Mouse (Mus musculus) heart, embryonic 16.5 days (tissue): ENCODE results near the gene Strip1. TPM values are rescaled to one million over a fixed set of nuclear protein-coding genes. Genes with fewer than 3 reads are reported as not detected.

Source experiments
- ATAC-seq: fragments of 200-750 bp; cut with Nextera tagmentation; replicated peaks from 2 replicates; pipeline ENCODE4 v1.8.0; 2017; ENCODE audit warnings: moderate number of reproducible peaks; ENCODE audit not compliant: insufficient read depth, low FRiP score; ENCODE audit errors: extremely low read depth
- H3K27ac ChIP-seq: fragments of 300-500 bp; sonication (generic); 2 replicates; pipeline ENCODE4 v1.5.1; 2014; ENCODE audit warnings: mild to moderate bottlenecking, low read length, control low read depth, moderate library complexity
- H3K27me3 ChIP-seq: fragments of 300-500 bp; sonication (generic); 2 replicates; pipeline ENCODE4 v1.6.1; 2014; ENCODE audit warnings: low read length, mixed read lengths; ENCODE audit not compliant: control insufficient read depth, insufficient read depth
- H3K36me3 ChIP-seq: fragments of 300-500 bp; sonication (generic); 2 replicates; pipeline ENCODE4 v1.6.1; 2014; ENCODE audit not compliant: control insufficient read depth, insufficient read depth
- H3K4me1 ChIP-seq: fragments of 300-500 bp; sonication (generic); 2 replicates; pipeline ENCODE4 v1.6.1; 2014; ENCODE audit warnings: low read length, mixed read lengths; ENCODE audit not compliant: control insufficient read depth, insufficient read depth
- H3K4me2 ChIP-seq: fragments of 300-500 bp; sonication (generic); 2 replicates; pipeline ENCODE4 v1.6.1; 2014; ENCODE audit warnings: low read depth, mild to moderate bottlenecking, control low read depth, low read length
- H3K4me3 ChIP-seq: fragments of 300-500 bp; sonication (generic); 2 replicates; pipeline ENCODE4 v1.5.1; 2014; ENCODE audit warnings: mild to moderate bottlenecking, control low read depth, low read length
- H3K9ac ChIP-seq: fragments of 300-500 bp; sonication (generic); 2 replicates; pipeline ENCODE4 v1.6.1; 2014; ENCODE audit warnings: low read length, control low read depth
- H3K9me3 ChIP-seq: fragments of 300-500 bp; sonication (generic); replicated peaks from 2 replicates; pipeline ENCODE4 v1.6.1; 2016; ENCODE audit warnings: low read length; ENCODE audit not compliant: control insufficient read depth
- WGBS: fragments of 180-500 bp; shearing (Covaris S2); extraction: QIAGEN DNeasy Blood & Tissue Kit; methylation state at CpG from one replicate; pipeline ENCODE4 v1.1.7; 2014; 5-methylcytosine and 5-hydroxymethylcytosine counted together
- polyA plus RNA-seq: library from polyadenylated mRNA; unstranded; fragments of >200 nt; fragmentation: Nextera tagmentation; extraction: Ambion mirVana; gene quantifications from 2 replicates; pipeline ENCODE4 v1.2.1, GENCODE M21; 2015

Strip1 gene
- polyA plus RNA-seq, 1 experiment from 2014 or later: 32.2 TPM

DNA sequence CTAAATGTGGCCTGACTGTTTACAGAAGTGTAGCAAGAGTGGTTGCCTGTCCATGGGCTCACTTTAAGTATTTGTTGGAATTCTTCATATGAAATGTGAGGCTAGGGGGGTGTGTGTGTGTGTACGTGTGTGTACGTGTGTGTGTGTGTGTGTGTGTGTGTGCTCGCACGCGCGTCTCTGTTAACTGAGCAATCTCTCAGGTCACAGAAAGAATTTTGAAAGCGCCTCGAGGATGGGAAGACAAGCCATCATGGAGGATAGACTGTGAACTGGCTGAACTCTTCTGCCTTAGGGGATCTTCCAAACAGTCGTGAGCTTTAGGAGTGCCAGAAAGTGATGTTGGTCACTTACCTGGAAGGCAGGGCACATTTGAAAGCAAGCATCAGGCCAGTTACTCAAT, 2.4 kb upstream of the Strip1 start:
- peaks cover 8% of the 10 kb centered on the region for H3K4me1 ChIP-seq
- H3K27ac ChIP-seq: no peak overlapping the region
- H3K36me3 ChIP-seq: 0 out of 2 replicates have a peak, but pooled peaks cover 4% of the 10 kb centered on the region
- H3K4me2 ChIP-seq: no peak overlapping the region
- H3K9me3 ChIP-seq: no peaks in the 10 kb centered on the region
- ATAC-seq: no peak
- H3K9ac ChIP-seq: no peak overlapping the region
- no peaks in the 10 kb centered on the region for H3K27me3 ChIP-seq
- 87% methylated on average over 9 of the region's 9 CpGs for WGBS
- H3K4me3 ChIP-seq: no peak overlapping the region

DNA sequence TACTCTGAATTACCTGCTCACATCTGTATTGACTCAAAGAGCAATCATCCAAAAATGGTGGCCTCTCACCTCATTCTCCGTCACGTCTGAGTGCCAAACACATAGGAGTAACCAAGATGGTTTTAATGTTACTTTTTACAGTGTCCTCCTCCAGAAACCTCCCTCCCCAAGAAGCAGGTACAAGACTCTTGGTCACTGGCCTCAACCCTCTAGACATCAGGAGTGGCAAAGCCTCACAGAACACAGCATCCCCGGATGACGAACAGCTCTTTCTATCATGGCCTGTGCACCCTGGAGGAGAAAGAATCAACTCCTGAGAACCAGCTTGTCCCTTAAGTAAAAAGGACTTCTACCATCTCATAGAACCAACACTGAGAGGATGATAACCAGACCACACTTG, 1.3 kb upstream of the Strip1 start:
- no peaks in the 10 kb centered on the region for H3K27me3 ChIP-seq
- no peak overlapping the region for H3K27ac ChIP-seq
- ATAC-seq: no peak
- 0 out of 2 replicates have a peak, but pooled peaks cover 4% of the 10 kb centered on the region for H3K36me3 ChIP-seq
- H3K9me3 ChIP-seq: no peaks in the 10 kb centered on the region
- H3K4me1 ChIP-seq: peaks cover 8% of the 10 kb centered on the region
- no peak overlapping the region for H3K4me2 ChIP-seq
- no peak overlapping the region for H3K9ac ChIP-seq
- WGBS: 92% methylated on average over 4 of the region's 4 CpGs
- no peak overlapping the region for H3K4me3 ChIP-seq

DNA sequence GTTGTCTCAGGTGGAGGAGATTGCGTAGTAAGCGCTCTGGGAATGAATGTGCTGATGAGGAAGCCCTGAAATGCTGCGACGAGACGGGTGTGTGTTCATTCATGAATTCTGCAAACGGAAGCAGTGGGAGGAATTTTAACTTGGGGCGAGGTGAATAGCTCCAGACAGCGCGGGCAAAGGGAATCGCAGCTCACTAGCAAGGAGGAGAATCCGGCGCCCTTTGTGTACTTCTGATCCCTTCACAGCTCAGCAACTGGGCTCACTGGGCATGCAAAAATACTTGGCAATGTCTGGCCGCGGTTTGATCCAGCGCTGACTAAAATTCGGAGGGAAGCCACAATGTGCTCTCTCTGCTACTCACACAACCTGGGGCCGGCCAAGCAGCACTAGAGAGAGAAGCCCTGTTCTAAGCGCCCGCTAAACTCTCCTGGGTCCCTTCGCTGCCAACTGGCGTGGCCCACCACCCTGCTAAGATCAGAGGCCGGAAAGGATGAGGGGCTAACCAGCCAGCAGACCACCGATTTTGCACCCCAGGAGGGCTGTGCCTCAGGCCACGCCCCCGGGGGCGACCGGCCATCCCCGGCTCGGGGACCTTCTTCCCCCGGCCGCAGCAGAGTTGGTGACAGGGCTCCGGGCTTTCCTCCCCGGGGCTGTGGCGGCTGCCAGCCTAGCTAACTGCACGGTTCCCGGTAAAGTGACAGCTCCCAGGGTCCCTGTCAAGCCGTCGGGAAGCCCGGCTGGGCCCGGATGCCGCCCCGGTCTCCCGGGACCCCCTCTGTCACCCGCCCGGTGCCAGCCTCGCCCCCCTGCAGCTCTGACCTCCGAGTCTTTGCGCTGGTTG, 592 bp downstream of the Strip1 start, which contains the start of gene Gm10961:
Gene Gm10961 (plus strand): TSS at position 641 of the 841 bp plus-strand sequence.
- Histone ChIP-seq H3K9me3 (no peaks in the 10 kb centered on the region), H3K9ac (peak within 1 kb of the TSS; percentile 98), H3K4me1 (peaks cover 8% of the 10 kb centered on the region), H3K36me3 (peaks cover 18% of the 10 kb centered on the region), H3K4me3 (peak within 1 kb of the TSS; percentile 93), H3K27me3 (no peaks in the 10 kb centered on the region), H3K4me2 (peak within 1 kb of the TSS; percentile 64), H3K27ac (peak within 1 kb of the TSS; percentile 96)
- WGBS: 1% methylated on average over 48 of the region's 48 CpGs
- ATAC-seq: peak; percentile 66

DNA sequence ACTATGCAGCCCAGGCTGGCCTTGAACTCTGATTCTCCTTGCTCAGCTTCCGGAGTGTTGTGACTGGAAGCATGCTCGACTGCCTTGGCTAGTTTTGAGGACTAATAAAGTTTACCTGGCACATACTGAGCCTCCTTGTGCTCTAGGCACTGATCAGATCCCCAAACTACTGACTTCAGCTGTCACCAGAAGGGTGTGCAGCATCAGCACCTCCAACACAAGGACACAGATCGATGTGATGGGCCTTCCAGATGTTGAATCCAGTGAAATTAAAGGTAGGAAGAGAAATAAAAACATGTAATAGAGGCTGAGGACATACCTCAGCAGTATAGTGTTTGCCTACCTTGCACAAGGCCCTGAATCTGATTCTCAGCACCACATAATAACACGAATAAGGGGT, 2.1 kb downstream of the Strip1 start:
- H3K27ac ChIP-seq: no peak overlapping the region

DNA sequence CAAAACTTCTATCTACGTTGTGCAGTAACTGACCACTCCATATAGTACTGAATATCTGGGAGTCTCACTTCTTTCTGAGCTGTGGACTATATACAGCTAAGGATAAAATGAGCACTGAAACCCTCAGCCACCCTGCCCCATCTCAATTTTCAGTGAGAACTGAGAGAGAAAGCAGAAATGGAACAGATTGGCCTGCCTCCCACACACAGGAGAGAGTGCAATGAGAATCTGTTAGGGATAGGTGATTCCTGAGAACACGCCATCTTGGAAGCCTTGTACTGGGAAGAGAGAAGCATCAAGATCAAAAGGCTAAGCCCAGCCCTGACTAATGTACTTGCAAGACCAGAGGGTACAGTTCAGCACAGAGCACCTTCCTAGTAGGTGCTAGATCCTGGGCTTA, 2.9 kb downstream of the Strip1 start:
- H3K27me3 ChIP-seq: no peaks in the 10 kb centered on the region
- H3K9me3 ChIP-seq: no peaks in the 10 kb centered on the region
- H3K9ac ChIP-seq: no peak overlapping the region
- H3K27ac ChIP-seq: no peak overlapping the region
- ATAC-seq: no peak
- peaks cover 8% of the 10 kb centered on the region for H3K4me1 ChIP-seq
- peaks cover 40% of the 10 kb centered on the region for H3K36me3 ChIP-seq
- 96% methylated on average over 2 of the region's 2 CpGs for WGBS
- H3K4me2 ChIP-seq: no peak overlapping the region
- H3K4me3 ChIP-seq: no peak overlapping the region

More for the DNA sequence above, 2.1 kb downstream of the Strip1 start:
- no peak overlapping the region for H3K9ac ChIP-seq
- H3K4me2 ChIP-seq: no peak overlapping the region
- peaks cover 8% of the 10 kb centered on the region for H3K4me1 ChIP-seq
- peaks cover 33% of the 10 kb centered on the region for H3K36me3 ChIP-seq
- no peaks in the 10 kb centered on the region for H3K9me3 ChIP-seq
- WGBS: 94% methylated on average over 4 of the region's 4 CpGs
- no peak overlapping the region for H3K4me3 ChIP-seq
- no peaks in the 10 kb centered on the region for H3K27me3 ChIP-seq
- no peak for ATAC-seq

DNA sequence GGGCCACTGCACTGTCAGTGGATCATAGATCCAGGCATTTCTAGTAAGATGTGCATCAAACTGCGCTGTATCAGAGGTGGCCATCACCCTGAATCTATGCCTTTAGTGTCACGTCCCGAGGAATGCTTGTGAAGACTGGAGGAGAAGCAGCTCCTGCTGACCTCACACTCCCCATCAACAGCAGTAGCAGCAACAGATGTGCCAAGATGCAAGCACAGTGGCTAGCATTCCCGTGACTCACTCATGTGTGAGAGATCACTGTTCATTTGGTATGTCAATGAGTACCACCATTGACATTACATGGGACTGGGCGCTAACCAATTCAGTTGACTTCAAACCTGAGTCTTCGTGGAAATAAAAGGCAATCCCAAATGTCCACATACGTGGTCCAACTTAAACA, 3.9 kb downstream of the Strip1 start:
- no peak overlapping the region for H3K4me2 ChIP-seq
- WGBS: 87% methylated on average over 7 of the region's 7 CpGs
- ATAC-seq: no peak
- no peak overlapping the region for H3K4me3 ChIP-seq
- no peak overlapping the region for H3K9ac ChIP-seq
- H3K27me3 ChIP-seq: no peaks in the 10 kb centered on the region
- H3K27ac ChIP-seq: no peak overlapping the region
- H3K9me3 ChIP-seq: no peaks in the 10 kb centered on the region
- H3K36me3 ChIP-seq: peaks cover 49% of the 10 kb centered on the region
- peaks cover 8% of the 10 kb centered on the region for H3K4me1 ChIP-seq

DNA sequence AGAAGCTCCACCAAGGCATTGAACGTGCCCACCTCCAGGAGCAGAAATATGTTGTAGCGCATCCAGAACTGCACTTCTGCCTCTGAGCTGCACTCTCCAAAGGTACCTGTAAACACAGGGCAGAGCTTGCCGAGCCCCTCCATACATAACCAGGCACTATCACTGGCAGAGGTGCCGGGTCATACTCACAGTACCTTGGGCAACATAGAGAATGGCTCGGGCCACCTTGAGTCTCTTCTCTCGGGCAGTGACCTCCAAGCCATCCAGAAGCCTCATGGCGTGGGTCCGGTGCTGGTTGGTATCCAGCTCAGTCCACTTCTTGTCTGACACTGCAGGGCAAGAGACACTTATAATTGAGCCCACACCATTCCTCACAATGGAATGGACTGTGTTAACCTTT, 4.7 kb downstream of the Strip1 start:
- peaks cover 8% of the 10 kb centered on the region for H3K4me1 ChIP-seq
- no peak for ATAC-seq
- H3K4me3 ChIP-seq: no peak overlapping the region
- no peak overlapping the region for H3K4me2 ChIP-seq
- H3K9ac ChIP-seq: no peak overlapping the region
- H3K36me3 ChIP-seq: peaks cover 55% of the 10 kb centered on the region
- no peaks in the 10 kb centered on the region for H3K27me3 ChIP-seq
- no peaks in the 10 kb centered on the region for H3K9me3 ChIP-seq
- WGBS: 94% methylated on average over 8 of the region's 8 CpGs
- no peak overlapping the region for H3K27ac ChIP-seq

DNA sequence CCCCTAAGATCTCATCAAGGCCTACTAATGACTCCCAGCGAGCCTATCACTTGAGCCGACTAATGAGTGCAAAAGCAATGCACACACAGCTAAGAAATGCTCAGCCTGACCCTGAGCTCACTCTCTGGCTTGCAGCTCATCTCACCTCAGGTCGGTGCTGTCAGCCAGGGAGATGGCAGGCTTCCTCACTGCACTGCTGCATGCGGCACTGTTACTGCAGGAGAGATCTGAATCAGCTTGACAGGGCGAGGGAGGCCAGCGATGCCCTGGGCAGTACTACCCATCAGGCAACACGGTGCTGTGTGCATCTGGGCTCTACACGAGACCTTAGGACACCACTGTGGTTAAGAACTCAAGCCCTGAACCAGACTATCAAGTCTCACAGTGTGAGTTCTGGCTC, 6.0 kb downstream of the Strip1 start:
- ATAC-seq: no peak
- WGBS: 91% methylated on average over 8 of the region's 8 CpGs
- no peak overlapping the region for H3K9ac ChIP-seq
- no peaks in the 10 kb centered on the region for H3K27me3 ChIP-seq
- H3K9me3 ChIP-seq: no peaks in the 10 kb centered on the region
- no peak overlapping the region for H3K4me3 ChIP-seq
- H3K4me2 ChIP-seq: no peak overlapping the region
- peaks cover 7% of the 10 kb centered on the region for H3K4me1 ChIP-seq
- peaks cover 64% of the 10 kb centered on the region for H3K36me3 ChIP-seq
- no peak overlapping the region for H3K27ac ChIP-seq

DNA sequence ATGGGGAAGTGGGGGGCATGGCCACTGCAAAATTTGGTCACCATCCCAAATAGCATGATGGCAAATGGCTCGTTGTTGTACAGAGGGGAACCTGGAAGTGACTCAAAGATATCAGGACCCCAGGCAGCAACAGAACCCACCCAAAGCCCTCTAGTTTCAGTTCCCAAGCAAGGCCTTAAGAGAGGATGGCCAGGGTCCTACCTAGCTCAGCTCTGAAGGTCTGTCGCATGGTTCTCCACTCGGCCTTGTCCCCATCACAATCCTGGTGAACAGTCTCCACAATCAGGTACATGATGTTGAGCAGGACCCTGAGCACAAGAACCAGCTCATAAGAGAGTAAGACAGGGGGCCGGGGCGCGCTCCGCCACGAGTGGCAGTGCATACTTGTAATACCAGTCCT, 7.1 kb downstream of the Strip1 start:
- ATAC-seq: no peak
- H3K4me1 ChIP-seq: no peaks in the 10 kb centered on the region
- WGBS: 93% methylated on average over 8 of the region's 8 CpGs
- H3K27me3 ChIP-seq: no peaks in the 10 kb centered on the region
- peaks cover 69% of the 10 kb centered on the region for H3K36me3 ChIP-seq
- no peaks in the 10 kb centered on the region for H3K9me3 ChIP-seq
- no peak overlapping the region for H3K9ac ChIP-seq
- H3K4me2 ChIP-seq: no peak overlapping the region
- no peak overlapping the region for H3K4me3 ChIP-seq
- no peak overlapping the region for H3K27ac ChIP-seq
